Mouse (Mus musculus) cerebellum, postnatal 25 days (tissue): ENCODE data around the gene Adcy7.

ENCODE experiments used
- DNase-seq, 2 experiments: peaks; one replicate each; pipeline ENCODE4 v3.0.0; 2021; ENCODE audit warnings: mixed read lengths in 2 of 2

Adcy7 gene

GRCm38 (mm10) chr8:88272231-88273050 lies at the start of gene Adcy7:
TSS of gene Adcy7 (plus strand) at chr8:88272403.
- peak; percentile 69 to 83 for DNase-seq

- no peak for DNase-seq
Observed at GRCm38 (mm10) chr8:88225358-88225757, 46.8 kb upstream of the Adcy7 start.

GRCm38 (mm10) chr8:88227851-88228250 lies 44.4 kb upstream of the Adcy7 start:
- DNase-seq, result peak in 1 of 2 experiments; percentile 18

- DNase-seq, result no peak
Observed at GRCm38 (mm10) chr8:88228286-88228685, 43.9 kb upstream of the Adcy7 start.

- DNase-seq, result no peak
Observed at GRCm38 (mm10) chr8:88228800-88229199, 43.4 kb upstream of the Adcy7 start.

GRCm38 (mm10) chr8:88236666-88237065 lies 35.5 kb upstream of the Adcy7 start:
- no peak for DNase-seq

- DNase-seq, result no peak
Observed at GRCm38 (mm10) chr8:88237606-88238005, 34.6 kb upstream of the Adcy7 start.

- peak in 1 of 2 experiments; percentile 28 for DNase-seq
Observed at GRCm38 (mm10) chr8:88239277-88239676, 32.9 kb upstream of the Adcy7 start.

GRCm38 (mm10) chr8:88241871-88242270 lies 30.3 kb upstream of the Adcy7 start:
- no peak for DNase-seq

- DNase-seq, result peak; percentile 71 to 79
Observed at GRCm38 (mm10) chr8:88244298-88244697, 27.9 kb upstream of the Adcy7 start.

GRCm38 (mm10) chr8:88252791-88253190 lies 19.4 kb upstream of the Adcy7 start:
- peak; percentile 33 to 63 for DNase-seq

- no peak for DNase-seq
Observed at GRCm38 (mm10) chr8:88254957-88255356, 17.2 kb upstream of the Adcy7 start.

- DNase-seq, result no peak
Observed at GRCm38 (mm10) chr8:88258024-88258423, 14.2 kb upstream of the Adcy7 start.

GRCm38 (mm10) chr8:88258544-88258943 lies 13.7 kb upstream of the Adcy7 start:
- no peak for DNase-seq

GRCm38 (mm10) chr8:88260466-88260980 lies 11.7 kb upstream of the Adcy7 start:
- no peak for DNase-seq

GRCm38 (mm10) chr8:88262831-88263635 lies 9.2 kb upstream of the Adcy7 start:
- no peak for DNase-seq

- no peak for DNase-seq
Observed at GRCm38 (mm10) chr8:88265511-88265910, 6.7 kb upstream of the Adcy7 start.

- peak; percentile 84 to 90 for DNase-seq
Observed at GRCm38 (mm10) chr8:88266170-88266800, 5.9 kb upstream of the Adcy7 start.

- no peak for DNase-seq
Observed at GRCm38 (mm10) chr8:88266801-88267403, 5.3 kb upstream of the Adcy7 start.

GRCm38 (mm10) chr8:88269107-88269875 lies 2.9 kb upstream of the Adcy7 start:
- DNase-seq, result peak in 1 of 2 experiments; percentile 25

- DNase-seq, result no peak
Observed at GRCm38 (mm10) chr8:88270086-88270485, 2.1 kb upstream of the Adcy7 start.

GRCm38 (mm10) chr8:88273051-88273430 lies 838 bp downstream of the Adcy7 start:
- no peak for DNase-seq
